Mouse (Mus musculus) forebrain, embryonic 13.5 days (tissue): ENCODE measurements around the gene R3hdm4. TPM values are rescaled to one million over a fixed set of nuclear protein-coding genes. Genes with fewer than 3 reads are reported as not detected.
"Not testable (repeated sequence)": the region's sequence is repeated elsewhere in the genome, so short reads cannot be mapped to it uniquely, and the experiment has no call there.

ENCODE experiments used
- ATAC-seq: fragments of 200-750 bp; cut with Nextera tagmentation; 2 replicates; pipeline ENCODE4 v1.8.0; 2017
- H3K27ac ChIP-seq: fragments of 300-500 bp; sonication (generic); 2 replicates; pipeline ENCODE4 v1.5.1; 2015; ENCODE audit warnings: inconsistent platforms, mild to moderate bottlenecking, moderate library complexity
- H3K27me3 ChIP-seq: fragments of 300-500 bp; sonication (generic); 2 replicates; pipeline ENCODE4 v1.6.1; 2015; ENCODE audit warnings: mild to moderate bottlenecking, inconsistent platforms
- H3K36me3 ChIP-seq: fragments of 300-500 bp; sonication (generic); 2 replicates; pipeline ENCODE4 v1.6.1; 2015; ENCODE audit warnings: mild to moderate bottlenecking, inconsistent platforms; ENCODE audit not compliant: poor library complexity, severe bottlenecking
- H3K4me1 ChIP-seq: fragments of 300-500 bp; sonication (generic); 2 replicates; pipeline ENCODE4 v1.6.1; 2015; ENCODE audit warnings: inconsistent platforms
- H3K4me2 ChIP-seq: fragments of 300-500 bp; sonication (generic); 2 replicates; pipeline ENCODE4 v1.6.1; 2015; ENCODE audit warnings: inconsistent platforms, mild to moderate bottlenecking, moderate library complexity
- H3K4me3 ChIP-seq: fragments of 300-500 bp; sonication (generic); 2 replicates; pipeline ENCODE4 v1.5.1; 2015; ENCODE audit warnings: mild to moderate bottlenecking, inconsistent platforms
- H3K9ac ChIP-seq: fragments of 300-500 bp; sonication (generic); 2 replicates; pipeline ENCODE4 v1.6.1; 2015; ENCODE audit warnings: mild to moderate bottlenecking, inconsistent platforms
- H3K9me3 ChIP-seq: fragments of 300-500 bp; sonication (generic); replicated peaks from 2 replicates; pipeline ENCODE4 v1.6.1; 2016; ENCODE audit warnings: inconsistent platforms
- WGBS: fragments of 180-500 bp; shearing (Covaris S2); methylation state at CpG from one replicate; pipeline ENCODE4 v1.1.7; 2015; 5-methylcytosine and 5-hydroxymethylcytosine counted together
- polyA plus RNA-seq: library from polyadenylated mRNA; unstranded; fragments of >200 nt; fragmentation: Nextera tagmentation; extraction: Ambion mirVana; gene quantifications from 2 replicates; pipeline ENCODE4 v1.2.1, GENCODE M21; 2015

R3hdm4 gene
- polyA plus RNA-seq, 1 experiment from 2014 or later, result 200 TPM

DNA sequence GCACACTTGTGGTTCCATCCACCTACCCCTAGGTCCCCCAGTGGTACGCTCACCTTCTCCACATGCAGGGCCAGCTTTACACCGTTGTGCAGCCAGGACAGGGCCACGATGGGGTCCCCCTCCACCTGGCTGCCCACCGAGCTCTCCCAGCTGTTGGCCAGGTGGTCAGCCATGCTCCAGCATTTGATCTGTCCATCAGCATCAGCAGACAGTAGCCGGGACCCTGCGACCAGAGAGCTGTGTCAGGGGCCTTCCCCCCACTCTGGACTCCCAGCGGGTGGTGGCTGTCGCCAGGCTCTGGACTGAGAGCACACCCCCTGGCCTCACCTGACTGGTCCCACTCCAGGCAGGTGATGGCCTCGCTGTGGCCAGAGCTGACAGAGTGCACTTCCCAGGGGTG is 14.3 kb downstream of the R3hdm4 start:
- ATAC-seq, result no peak
- WGBS, result 90% methylated on average over 9 of the region's 9 CpGs
- no peak overlapping the region for H3K4me3 ChIP-seq
- peaks cover 55% of the 10 kb centered on the region for H3K36me3 ChIP-seq
- 0 out of 2 replicates have a peak, but pooled peaks cover 7% of the 10 kb centered on the region for H3K27me3 ChIP-seq
- H3K9ac ChIP-seq, result no peak overlapping the region
- H3K27ac ChIP-seq, result no peak overlapping the region
- H3K4me2 ChIP-seq, result no peak overlapping the region
- H3K9me3 ChIP-seq, result no peaks in the 10 kb centered on the region
- H3K4me1 ChIP-seq, result peaks cover 13% of the 10 kb centered on the region

DNA sequence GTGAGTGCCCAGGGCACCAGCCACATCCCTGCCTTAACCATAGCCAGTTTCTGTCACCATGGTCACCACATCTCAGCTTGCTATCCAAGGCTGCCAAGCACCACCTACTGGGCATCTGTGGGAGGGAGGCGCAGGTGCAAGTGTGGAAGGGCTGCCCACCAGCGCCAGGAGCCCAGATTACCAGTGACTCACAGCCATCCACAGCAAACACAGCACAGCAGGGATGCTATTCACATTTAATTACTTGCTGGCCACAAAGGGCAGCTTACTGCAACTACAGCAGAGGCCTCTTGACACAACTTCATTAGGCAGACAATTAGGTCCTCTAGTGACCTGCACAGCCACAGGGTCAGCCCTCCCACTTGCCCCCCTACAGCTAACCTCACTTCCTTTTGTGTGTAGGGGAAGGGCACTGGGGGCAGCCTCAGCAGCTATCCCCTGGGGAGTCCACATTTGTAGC is 20.0 kb downstream of the R3hdm4 start:
- ATAC-seq, result peak; percentile 53
- Histone ChIP-seq H3K27ac (peak overlapping the region; percentile 21; the same call in 1 of the 2 replicates), H3K27me3 (peaks cover 20% of the 10 kb centered on the region; the same call in 1 of the 2 replicates), H3K4me1 (peaks cover 14% of the 10 kb centered on the region), H3K4me3 (no peak overlapping the region), H3K36me3 (peaks cover 73% of the 10 kb centered on the region), H3K9me3 (no peaks in the 10 kb centered on the region), H3K9ac (peak overlapping the region; percentile 50), H3K4me2 (no peak overlapping the region)
- WGBS, result 6% methylated on average over 2 of the region's 2 CpGs

DNA sequence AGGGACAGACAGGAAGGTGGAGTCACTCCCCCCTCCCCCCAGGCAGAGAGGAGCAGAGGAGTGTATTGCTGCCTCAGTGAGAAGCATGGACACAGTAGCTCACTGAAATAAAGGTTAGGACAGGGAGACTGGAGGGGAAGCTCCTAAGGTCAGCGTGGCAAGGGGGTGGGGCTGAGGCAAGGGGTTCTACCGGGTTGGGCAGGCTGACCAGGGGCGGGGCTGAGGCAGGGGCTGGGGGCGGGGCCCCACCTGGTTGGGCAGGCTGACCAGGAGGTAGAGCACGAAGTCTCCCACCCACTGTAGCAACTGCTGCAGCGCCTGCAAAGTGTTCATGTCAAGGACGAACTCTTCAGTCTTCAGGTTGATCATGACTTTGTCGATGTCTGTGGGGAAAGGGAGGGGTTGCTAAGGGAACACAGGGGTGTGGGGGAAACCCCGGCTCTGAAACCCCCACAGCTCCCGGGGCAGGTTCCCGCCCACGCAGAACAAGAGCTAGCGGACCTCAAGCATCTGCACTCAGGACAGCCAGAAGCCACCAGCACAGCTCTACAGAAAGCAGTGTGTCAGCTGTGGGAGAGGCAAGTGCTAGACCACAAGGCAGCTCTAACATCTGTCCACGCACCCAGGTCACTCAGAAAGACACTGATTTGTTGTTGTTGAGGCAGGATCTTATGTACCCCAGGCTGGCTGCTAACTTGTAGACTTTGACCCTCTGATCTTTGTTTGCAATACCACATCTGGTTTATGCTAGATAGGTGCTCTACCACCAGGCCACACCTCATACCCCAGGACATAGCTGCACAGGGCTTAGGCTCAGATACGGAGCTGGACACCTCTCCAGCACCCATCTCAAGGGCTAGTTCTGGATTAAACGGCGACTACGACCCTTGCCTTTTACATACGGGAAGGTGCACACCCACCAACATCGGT is 23.4 kb downstream of the R3hdm4 start:
- no peak overlapping the region for H3K9ac ChIP-seq
- no peak overlapping the region for H3K27ac ChIP-seq
- peaks cover 58% of the 10 kb centered on the region for H3K36me3 ChIP-seq
- no peak overlapping the region for H3K4me2 ChIP-seq
- no peak for ATAC-seq
- peaks cover 14% of the 10 kb centered on the region; the same call in 1 of the 2 replicates for H3K27me3 ChIP-seq
- H3K4me1 ChIP-seq, result peaks cover 14% of the 10 kb centered on the region
- WGBS, result 56% methylated on average over 20 of the region's 20 CpGs
- H3K9me3 ChIP-seq, result no peaks in the 10 kb centered on the region
- no peak overlapping the region for H3K4me3 ChIP-seq

DNA sequence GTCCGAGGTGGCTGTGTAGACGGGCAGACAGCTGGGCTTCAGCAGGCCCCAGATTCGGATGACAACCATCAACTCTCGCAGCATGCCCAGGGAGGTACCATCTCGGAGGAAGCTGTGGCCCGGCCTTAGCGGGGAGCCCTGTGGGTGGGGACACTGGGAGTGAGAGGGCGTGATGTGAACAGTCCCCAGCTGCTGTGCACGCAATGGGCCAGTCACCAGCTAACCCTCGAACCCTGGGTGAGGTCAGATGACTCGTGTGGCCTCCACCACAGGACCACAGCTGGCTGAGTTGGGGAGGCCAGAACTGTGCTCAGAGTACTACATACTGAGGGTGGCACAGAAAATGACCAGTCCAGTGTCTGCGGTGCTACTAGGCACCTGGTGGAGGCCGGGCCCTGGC is 24.2 kb downstream of the R3hdm4 start:
- 90% methylated on average over 13 of the region's 13 CpGs for WGBS
- Histone ChIP-seq H3K27me3 (peaks cover 13% of the 10 kb centered on the region; the same call in 1 of the 2 replicates), H3K27ac (no peak overlapping the region), H3K4me2 (no peak overlapping the region), H3K4me3 (no peak overlapping the region), H3K9ac (no peak overlapping the region), H3K9me3 (no peaks in the 10 kb centered on the region), H3K36me3 (peaks cover 57% of the 10 kb centered on the region), H3K4me1 (peaks cover 14% of the 10 kb centered on the region)
- ATAC-seq, result no peak

DNA sequence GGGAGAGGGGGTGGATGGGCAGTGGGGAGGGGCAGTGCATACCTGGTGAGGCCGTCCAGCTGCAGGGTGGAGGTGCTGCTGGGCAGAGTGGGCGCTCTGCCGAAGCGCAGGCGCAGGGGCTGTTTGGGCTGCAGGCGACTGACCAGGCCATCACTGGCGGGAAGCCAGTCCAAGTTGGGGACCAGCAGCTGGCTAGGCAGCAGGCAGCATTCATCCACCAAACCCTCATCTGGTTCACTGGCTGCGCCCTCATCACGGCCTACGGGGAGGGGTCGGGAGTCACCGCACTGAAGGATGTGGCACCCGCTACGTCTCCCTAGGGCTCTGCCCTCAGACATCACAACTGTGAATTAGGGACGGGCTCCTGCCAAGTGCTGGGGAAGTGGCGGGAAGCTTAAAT is 24.7 kb downstream of the R3hdm4 start:
- Histone ChIP-seq H3K27me3 (peaks cover 13% of the 10 kb centered on the region; the same call in 1 of the 2 replicates), H3K9ac (no peak overlapping the region), H3K36me3 (peaks cover 57% of the 10 kb centered on the region), H3K4me1 (peaks cover 10% of the 10 kb centered on the region), H3K9me3 (no peaks in the 10 kb centered on the region), H3K4me3 (no peak overlapping the region), H3K27ac (no peak overlapping the region), H3K4me2 (no peak overlapping the region)
- no peak for ATAC-seq
- WGBS, result 91% methylated on average over 16 of the region's 16 CpGs

DNA sequence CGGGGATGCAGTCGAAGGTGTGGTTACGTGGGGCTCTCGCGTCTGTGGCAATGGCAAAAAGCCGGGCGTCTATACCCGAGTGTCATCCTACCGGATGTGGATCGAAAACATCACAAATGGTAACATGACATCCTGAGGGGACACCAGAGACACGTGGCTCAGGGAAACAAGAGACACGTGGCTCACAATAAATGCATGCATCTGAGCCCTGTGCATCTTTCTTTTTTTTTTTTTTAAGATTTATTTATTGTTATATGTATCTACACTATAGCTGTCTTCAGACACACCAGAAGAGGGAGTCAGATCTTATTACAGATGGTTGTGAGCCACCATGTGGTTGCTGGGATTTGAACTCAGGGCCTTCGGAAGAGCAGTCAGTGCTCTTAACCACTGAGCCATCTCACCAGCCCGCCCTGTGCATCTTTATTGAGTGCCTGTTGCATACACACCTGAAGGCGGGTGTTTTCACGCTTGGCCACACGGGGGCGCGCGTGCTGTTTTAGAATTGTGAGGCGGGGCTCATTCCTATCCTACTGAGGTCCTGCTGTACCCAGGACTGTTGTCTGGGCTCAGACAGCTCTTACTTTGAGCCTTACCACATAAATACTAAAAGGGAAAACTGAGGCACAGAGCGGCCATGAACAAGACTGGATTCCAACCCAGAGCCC is 28.4 kb downstream of the R3hdm4 start:
- peak; percentile 68 for ATAC-seq
- H3K4me3 ChIP-seq, H3K4me2 ChIP-seq, H3K9me3 ChIP-seq, H3K4me1 ChIP-seq, H3K27me3 ChIP-seq, H3K9ac ChIP-seq, H3K27ac ChIP-seq: not testable (repeated sequence)
- H3K36me3 ChIP-seq, result peaks cover 32% of the 10 kb centered on the region
- 44% methylated on average over 22 of the region's 22 CpGs for whole genome bisulfite sequencing

DNA sequence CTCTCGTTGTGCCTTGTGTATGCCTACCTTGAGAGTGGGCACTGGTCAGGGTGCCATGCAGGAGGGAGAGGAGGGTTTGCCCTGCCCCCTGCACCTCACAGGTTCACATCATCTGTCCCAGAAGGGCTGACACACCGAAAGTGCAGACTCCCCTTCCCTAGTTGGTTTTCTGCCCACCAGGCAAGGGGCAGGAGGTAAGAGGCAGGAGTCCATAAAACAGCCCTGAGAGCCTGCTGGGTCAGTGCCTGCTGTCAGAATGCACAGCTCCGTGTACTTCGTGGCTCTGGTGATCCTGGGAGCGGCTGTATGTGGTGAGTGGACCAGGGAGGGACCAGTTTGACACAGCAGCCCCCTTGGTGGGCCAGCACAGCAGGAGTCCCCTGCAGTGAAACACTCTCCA is 30.3 kb downstream of the R3hdm4 start, which contains the start of gene Cfd:
Cfd (plus strand) TSS at position 184 of the 400 bp plus-strand sequence.
- H3K4me3 ChIP-seq, result no peak within 1 kb of the TSS
- H3K9ac ChIP-seq, result no peak within 1 kb of the TSS
- H3K36me3 ChIP-seq, result peaks cover 13% of the 10 kb centered on the region
- peaks cover 9% of the 10 kb centered on the region; the same call in 1 of the 2 replicates for H3K27me3 ChIP-seq
- H3K9me3 ChIP-seq, result no peaks in the 10 kb centered on the region
- 41% methylated on average over 5 of the region's 5 CpGs for WGBS
- no peak within 1 kb of the TSS for H3K27ac ChIP-seq
- H3K4me1 ChIP-seq, result no peaks in the 10 kb centered on the region; the same call in 1 of the 2 replicates
- H3K4me2 ChIP-seq, result no peak within 1 kb of the TSS
- ATAC-seq, result no peak

DNA sequence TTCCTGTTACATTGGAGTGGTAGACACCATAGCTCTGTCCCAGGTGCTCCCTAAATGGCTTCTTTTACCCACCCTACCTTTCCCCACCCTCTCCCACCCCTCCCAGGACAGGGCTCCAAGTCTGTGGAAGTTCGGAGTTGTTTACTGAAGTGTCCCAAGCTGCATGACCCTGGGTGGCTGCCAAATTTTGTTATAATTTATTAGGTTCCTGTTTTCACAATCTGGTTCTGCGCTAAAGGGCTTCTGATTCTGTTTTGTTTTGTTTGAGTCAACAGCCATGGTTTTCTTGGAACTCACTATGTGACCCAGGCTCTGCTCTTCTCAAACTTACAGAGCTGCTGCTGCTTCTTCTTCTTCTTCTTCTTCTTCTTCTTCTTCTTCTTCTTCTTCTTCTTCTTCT is 31.6 kb downstream of the R3hdm4 start:
- no peaks in the 10 kb centered on the region for H3K9me3 ChIP-seq
- H3K4me3 ChIP-seq, result no peak overlapping the region
- H3K27me3 ChIP-seq, result peaks cover 9% of the 10 kb centered on the region; the same call in 1 of the 2 replicates
- H3K9ac ChIP-seq, result no peak overlapping the region
- H3K4me1 ChIP-seq, result no peaks in the 10 kb centered on the region; the same call in 1 of the 2 replicates
- no peak for ATAC-seq
- WGBS, result 96% methylated on average over 2 of the region's 2 CpGs
- H3K4me2 ChIP-seq, result no peak overlapping the region
- H3K27ac ChIP-seq, result no peak overlapping the region
- 0 out of 2 replicates have a peak, but pooled peaks cover 4% of the 10 kb centered on the region for H3K36me3 ChIP-seq

DNA sequence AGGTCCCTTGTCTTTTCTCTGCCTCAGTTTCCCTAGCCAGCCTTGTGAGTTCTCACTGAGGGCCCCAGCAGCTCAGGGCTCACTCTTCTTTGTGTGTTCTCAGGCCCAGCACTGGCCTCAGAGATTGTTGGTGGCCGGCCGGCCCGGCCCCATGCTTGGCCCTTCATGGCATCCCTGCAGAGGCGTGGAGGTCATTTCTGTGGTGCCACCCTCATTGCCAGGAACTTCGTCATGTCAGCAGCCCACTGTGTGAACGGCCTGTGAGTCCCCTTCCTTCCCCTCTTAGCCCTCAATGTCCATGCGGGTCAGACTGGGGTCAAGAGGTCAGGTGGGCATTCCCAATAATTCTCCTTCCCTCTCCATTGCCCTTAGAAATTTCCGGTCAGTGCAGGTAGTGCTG is 34.4 kb downstream of the R3hdm4 start:
- Histone ChIP-seq H3K9ac (no peak overlapping the region), H3K27me3 (peaks cover 27% of the 10 kb centered on the region), H3K4me3 (no peak overlapping the region), H3K4me2 (no peak overlapping the region), H3K9me3 (no peaks in the 10 kb centered on the region), H3K27ac (no peak overlapping the region), H3K4me1 (peaks cover 7% of the 10 kb centered on the region), H3K36me3 (no peaks in the 10 kb centered on the region)
- ATAC-seq, result no peak
- WGBS, result 86% methylated on average over 8 of the region's 8 CpGs

DNA sequence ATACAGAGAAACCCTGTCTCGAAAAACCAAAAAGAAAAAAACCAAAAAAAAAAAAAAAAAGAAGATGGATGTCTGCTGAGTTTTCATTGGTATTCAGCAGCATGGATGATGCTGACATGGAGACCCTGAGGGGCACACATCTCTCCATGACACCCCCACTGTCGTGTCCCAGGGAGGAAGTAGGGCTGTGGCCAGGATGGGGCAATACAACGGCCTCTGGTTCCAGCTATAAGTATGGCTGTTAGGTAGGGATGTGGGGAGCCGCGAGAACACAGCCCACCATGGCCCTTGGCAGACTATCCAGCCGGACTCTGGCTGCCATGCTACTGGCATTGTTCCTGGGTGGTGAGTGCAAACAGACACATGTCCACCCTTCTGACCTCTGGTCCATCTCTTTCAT is 35.0 kb downstream of the R3hdm4 start, which contains the start of gene Elane:
Elane (plus strand) TSS at position 194 of the 400 bp plus-strand sequence.
- Histone ChIP-seq H3K9ac (no peak within 1 kb of the TSS), H3K4me2 (no peak within 1 kb of the TSS), H3K27me3 (peaks cover 33% of the 10 kb centered on the region), H3K36me3 (no peaks in the 10 kb centered on the region), H3K9me3 (no peaks in the 10 kb centered on the region), H3K27ac (no peak within 1 kb of the TSS), H3K4me1 (peaks cover 7% of the 10 kb centered on the region), H3K4me3 (no peak within 1 kb of the TSS)
- no peak for ATAC-seq
- WGBS, result 80% methylated on average over 6 of the region's 6 CpGs

DNA sequence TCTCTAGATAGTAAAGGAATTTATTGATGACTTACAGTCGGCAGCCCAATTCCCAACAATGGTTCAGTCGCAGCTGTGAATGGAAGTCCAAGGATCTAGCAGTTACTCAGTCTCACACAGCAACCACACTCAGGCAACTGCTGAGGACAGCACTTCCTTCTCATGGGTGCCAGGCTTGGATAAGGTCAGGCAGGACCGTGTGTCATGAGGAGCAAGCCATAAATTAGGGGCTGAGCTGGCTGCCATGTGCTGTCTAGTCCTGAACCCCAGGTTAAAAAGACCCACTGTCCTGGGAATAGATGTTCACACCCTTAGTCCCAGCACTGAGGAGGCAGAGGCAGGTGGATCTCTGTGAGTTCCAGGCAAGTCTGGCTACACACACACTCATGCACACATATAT is 36.1 kb downstream of the R3hdm4 start:
- H3K4me2 ChIP-seq, H3K4me3 ChIP-seq, H3K4me1 ChIP-seq, H3K27ac ChIP-seq, H3K9me3 ChIP-seq, H3K9ac ChIP-seq, ATAC-seq, H3K36me3 ChIP-seq: not testable (repeated sequence)
- H3K27me3 ChIP-seq, result peaks cover 33% of the 10 kb centered on the region
- 79% methylated on average over 3 of the region's 3 CpGs for WGBS

DNA sequence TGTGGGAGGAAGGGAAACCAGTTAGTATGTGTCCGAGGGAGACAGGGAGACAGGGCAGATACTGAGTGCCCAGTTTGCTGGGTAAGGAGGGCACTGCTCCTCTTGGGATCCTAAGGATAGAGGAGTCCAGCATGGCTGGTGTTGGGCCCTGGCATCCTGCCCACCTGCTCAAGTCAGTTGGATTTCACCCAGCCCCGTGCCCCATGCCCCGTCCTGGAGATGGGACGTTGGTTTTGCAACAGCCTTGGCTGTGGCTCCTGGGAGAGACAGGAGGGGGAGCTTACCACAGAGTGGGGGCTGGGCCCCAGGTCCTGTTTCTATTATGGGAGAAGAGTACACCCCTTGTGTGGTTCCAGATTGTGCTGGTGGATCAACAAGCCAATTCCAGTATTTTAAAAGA is 36.6 kb downstream of the R3hdm4 start:
- 66% methylated on average over 4 of the region's 4 CpGs for WGBS
- no peak overlapping the region for H3K9ac ChIP-seq
- peaks cover 33% of the 10 kb centered on the region for H3K27me3 ChIP-seq
- ATAC-seq, result no peak
- no peak overlapping the region for H3K4me2 ChIP-seq
- H3K9me3 ChIP-seq, result no peaks in the 10 kb centered on the region
- H3K4me3 ChIP-seq, result no peak overlapping the region
- H3K36me3 ChIP-seq, result no peaks in the 10 kb centered on the region
- no peak overlapping the region for H3K27ac ChIP-seq
- peaks cover 7% of the 10 kb centered on the region for H3K4me1 ChIP-seq
